Mouse (Mus musculus): ENCODE results near the gene Pcca. TPM values are rescaled to one million over a fixed set of nuclear protein-coding genes. Genes with fewer than 3 reads are reported as not detected.

Pcca gene
- polyA plus RNA-seq, 1 experiment from 2014 or later: 31.2 TPM

- Histone ChIP-seq H3K27ac (ENCODE audit: low read depth, low read length) (no peak overlapping the region), H3K27me3 (ENCODE audit: control insufficient read depth, insufficient read depth, low read length) (no peaks in the 10 kb centered on the region), H3K9ac (ENCODE audit: low read length) (no peak overlapping the region), H3K4me3 (ENCODE audit: low read depth, low read length) (no peak overlapping the region), H3K4me1 (ENCODE audit: control insufficient read depth, insufficient read depth, low read length) (no peaks in the 10 kb centered on the region), H3K9me3 (ENCODE audit: control insufficient read depth, low read length) (no peaks in the 10 kb centered on the region), H3K36me3 (ENCODE audit: control insufficient read depth, insufficient read depth, low read length) (no peaks in the 10 kb centered on the region), H3K4me2 (no peak overlapping the region)
- WGBS: 82% methylated on average over 3 of the region's 3 CpGs
- ATAC-seq (ENCODE audit: low FRiP score) (no peak), DNase-seq (ENCODE audit: low spot score, missing footprints) (no peak)
These were observed 367.1 kb downstream of the Pcca start for GRCm38 (mm10) chr14:122901177-122901576.

DNA sequence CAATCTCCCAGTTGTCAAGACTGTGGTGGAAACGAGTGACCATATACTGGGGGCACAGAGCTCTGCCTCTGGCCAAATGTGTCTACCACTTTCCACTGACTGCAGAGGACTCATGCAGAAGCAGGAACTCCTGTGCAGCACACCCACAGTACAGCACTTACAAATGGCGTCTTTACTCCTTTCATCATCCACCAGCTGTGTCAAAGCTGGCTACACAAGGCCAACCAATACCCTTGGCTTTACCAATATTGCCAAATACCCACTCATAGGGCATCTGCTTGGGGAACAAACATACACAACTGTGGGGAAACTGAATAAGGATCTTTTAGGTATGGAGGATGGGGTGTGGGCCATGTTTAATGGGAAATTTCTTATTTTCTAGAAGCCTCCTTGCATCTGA is 367.6 kb downstream of the Pcca start:
- Histone ChIP-seq H3K27me3 (ENCODE audit: control insufficient read depth, insufficient read depth, low read length) (no peaks in the 10 kb centered on the region), H3K36me3 (ENCODE audit: control insufficient read depth, insufficient read depth, low read length) (no peaks in the 10 kb centered on the region), H3K4me3 (ENCODE audit: low read depth, low read length) (no peak overlapping the region), H3K27ac (ENCODE audit: low read depth, low read length) (no peak overlapping the region), H3K4me2 (no peak overlapping the region), H3K9ac (ENCODE audit: low read length) (no peak overlapping the region), H3K9me3 (ENCODE audit: control insufficient read depth, low read length) (no peaks in the 10 kb centered on the region), H3K4me1 (ENCODE audit: control insufficient read depth, insufficient read depth, low read length) (no peaks in the 10 kb centered on the region)
- 80% methylated on average over 2 of the region's 2 CpGs for WGBS
- ATAC-seq (ENCODE audit: low FRiP score): no peak
- DNase-seq (ENCODE audit: low spot score, missing footprints): no peak

DNA sequence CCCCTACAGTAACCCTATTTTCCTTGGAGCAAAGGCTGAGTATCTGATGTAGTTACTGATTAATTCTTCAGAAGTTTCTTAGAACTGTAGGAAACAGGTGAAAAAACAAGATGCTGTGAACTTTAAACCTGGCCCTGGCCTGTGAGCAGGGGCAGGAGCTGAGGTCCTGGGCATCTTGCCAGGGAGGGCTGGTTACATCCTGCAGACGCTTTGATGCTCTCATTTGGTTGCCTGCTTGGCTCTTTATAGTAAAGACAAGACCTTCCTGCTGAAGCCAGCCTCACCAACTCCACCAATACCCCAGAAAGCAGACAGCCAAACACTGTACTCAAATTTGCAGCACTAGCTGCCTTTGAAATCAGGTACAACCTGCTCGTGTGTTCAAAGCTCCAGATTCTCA is 368.0 kb downstream of the Pcca start:
- no peak for DNase-seq (ENCODE audit: low spot score, missing footprints)
- 70% methylated on average over 2 of the region's 2 CpGs for WGBS

GRCm38 (mm10) chr14:122902884-122903283 is 368.8 kb downstream of the Pcca start:
- DNase-seq (ENCODE audit: low spot score, missing footprints) (no peak), ATAC-seq (ENCODE audit: low FRiP score) (no peak)
- H3K9ac ChIP-seq (ENCODE audit: low read length): no peak overlapping the region
- no peak overlapping the region for H3K4me2 ChIP-seq
- WGBS: 84% methylated on average over 4 of the region's 4 CpGs
- no peaks in the 10 kb centered on the region for H3K36me3 ChIP-seq (ENCODE audit: control insufficient read depth, insufficient read depth, low read length)
- H3K27ac ChIP-seq (ENCODE audit: low read depth, low read length): no peak overlapping the region
- H3K4me3 ChIP-seq (ENCODE audit: low read depth, low read length): no peak overlapping the region
- no peaks in the 10 kb centered on the region for H3K4me1 ChIP-seq (ENCODE audit: control insufficient read depth, insufficient read depth, low read length)
- H3K27me3 ChIP-seq (ENCODE audit: control insufficient read depth, insufficient read depth, low read length): no peaks in the 10 kb centered on the region
- H3K9me3 ChIP-seq (ENCODE audit: control insufficient read depth, low read length): no peaks in the 10 kb centered on the region; the same call in 1 of the 2 replicates

More for the DNA sequence above, 368.0 kb downstream of the Pcca start:
- Histone ChIP-seq H3K9ac (ENCODE audit: low read length) (no peak overlapping the region), H3K4me2 (no peak overlapping the region), H3K9me3 (ENCODE audit: control insufficient read depth, low read length) (no peaks in the 10 kb centered on the region; the same call in 1 of the 2 replicates), H3K27me3 (ENCODE audit: control insufficient read depth, insufficient read depth, low read length) (no peaks in the 10 kb centered on the region), H3K36me3 (ENCODE audit: control insufficient read depth, insufficient read depth, low read length) (no peaks in the 10 kb centered on the region), H3K4me1 (ENCODE audit: control insufficient read depth, insufficient read depth, low read length) (no peaks in the 10 kb centered on the region), H3K4me3 (ENCODE audit: low read depth, low read length) (no peak overlapping the region), H3K27ac (ENCODE audit: low read depth, low read length) (no peak overlapping the region)
- ATAC-seq (ENCODE audit: low FRiP score): no peak

DNA sequence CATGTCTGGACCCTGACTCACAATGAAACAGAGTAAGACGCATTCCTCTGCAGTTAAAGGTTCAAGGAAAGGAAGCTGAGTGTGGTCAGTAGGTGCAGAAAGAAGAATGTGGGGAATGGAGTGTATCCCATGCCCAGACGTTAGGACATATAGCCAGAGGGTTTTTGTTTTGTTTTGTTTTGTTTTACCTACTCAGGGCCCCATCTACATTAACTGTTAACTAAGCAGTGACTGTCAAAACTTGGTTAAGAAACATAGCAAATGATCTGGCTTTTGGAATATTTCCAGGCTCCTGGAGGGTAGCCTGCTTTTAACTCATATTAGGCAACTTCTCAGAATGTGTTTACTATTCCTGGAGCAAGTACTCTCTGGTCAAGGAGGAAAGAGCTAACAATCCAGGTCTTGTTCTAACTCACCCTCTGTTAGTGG is 369.8 kb downstream of the Pcca start:
- ATAC-seq (ENCODE audit: low FRiP score) (no peak), DNase-seq (ENCODE audit: low spot score, missing footprints) (peak; percentile 53)
- Histone ChIP-seq H3K4me2 (no peak overlapping the region), H3K4me1 (ENCODE audit: control insufficient read depth, insufficient read depth, low read length) (no peaks in the 10 kb centered on the region), H3K27me3 (ENCODE audit: control insufficient read depth, insufficient read depth, low read length) (no peaks in the 10 kb centered on the region), H3K36me3 (ENCODE audit: control insufficient read depth, insufficient read depth, low read length) (no peaks in the 10 kb centered on the region), H3K9ac (ENCODE audit: low read length) (no peak overlapping the region), H3K4me3 (ENCODE audit: low read depth, low read length) (no peak overlapping the region), H3K27ac (ENCODE audit: low read depth, low read length) (no peak overlapping the region), H3K9me3 (ENCODE audit: control insufficient read depth, low read length) (no peaks in the 10 kb centered on the region; the same call in 1 of the 2 replicates)
- 67% methylated on average over 2 of the region's 2 CpGs for WGBS

DNA sequence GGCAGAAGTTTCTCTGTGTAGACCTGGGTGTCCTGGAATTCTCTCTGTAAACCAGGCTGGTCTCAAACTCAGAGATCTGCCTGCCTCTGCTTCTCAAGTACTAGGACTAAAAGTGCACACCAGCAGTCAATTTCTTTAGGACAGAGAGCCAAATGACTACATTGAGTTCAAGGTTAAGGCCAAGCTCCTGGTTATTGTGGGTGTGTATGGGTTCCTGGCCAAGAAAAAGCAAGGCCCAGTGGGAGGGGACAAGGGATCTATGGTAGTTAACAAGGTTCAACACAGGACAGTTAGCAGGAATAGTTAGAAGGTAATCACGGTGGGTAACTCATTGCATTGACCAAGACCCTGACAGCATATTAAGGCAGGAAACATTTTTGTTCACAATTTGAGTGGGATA is 370.9 kb downstream of the Pcca start:
- Histone ChIP-seq H3K4me1 (ENCODE audit: control insufficient read depth, insufficient read depth, low read length) (no peaks in the 10 kb centered on the region), H3K27me3 (ENCODE audit: control insufficient read depth, insufficient read depth, low read length) (no peaks in the 10 kb centered on the region), H3K4me2 (no peak overlapping the region), H3K9ac (ENCODE audit: low read length) (no peak overlapping the region), H3K9me3 (ENCODE audit: control insufficient read depth, low read length) (no peaks in the 10 kb centered on the region; the same call in 1 of the 2 replicates), H3K27ac (ENCODE audit: low read depth, low read length) (no peak overlapping the region), H3K4me3 (ENCODE audit: low read depth, low read length) (no peak overlapping the region), H3K36me3 (ENCODE audit: control insufficient read depth, insufficient read depth, low read length) (no peaks in the 10 kb centered on the region)
- ATAC-seq (ENCODE audit: low FRiP score): no peak
- 97% methylated on average over 1 of the region's 1 CpGs for WGBS
- DNase-seq (ENCODE audit: low spot score, missing footprints): no peak

DNA sequence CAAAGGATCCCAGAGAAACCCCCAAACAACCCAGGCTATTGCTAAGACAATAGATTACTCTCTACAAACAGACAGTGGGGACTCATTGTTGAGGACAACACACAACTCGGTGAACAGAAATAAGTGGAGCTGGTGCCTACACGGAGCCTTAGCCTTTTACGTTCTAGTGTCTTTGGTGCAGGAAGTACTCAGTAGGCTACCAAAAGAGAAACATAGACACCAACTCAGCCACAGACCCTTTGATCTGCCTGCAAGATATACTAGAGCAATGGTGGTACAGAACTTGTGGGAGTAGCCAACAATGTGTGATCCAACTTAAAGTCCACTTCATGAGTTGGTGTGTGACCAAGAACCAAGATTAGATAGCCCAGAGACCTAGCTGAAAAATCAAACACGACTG is 374.0 kb downstream of the Pcca start:
- no peak for ATAC-seq (ENCODE audit: low FRiP score)
- Histone ChIP-seq H3K36me3 (ENCODE audit: control insufficient read depth, insufficient read depth, low read length) (no peaks in the 10 kb centered on the region), H3K4me3 (ENCODE audit: low read depth, low read length) (no peak overlapping the region), H3K9ac (ENCODE audit: low read length) (no peak overlapping the region), H3K27me3 (ENCODE audit: control insufficient read depth, insufficient read depth, low read length) (peaks cover under 1% of the 10 kb centered on the region), H3K9me3 (ENCODE audit: control insufficient read depth, low read length) (no peaks in the 10 kb centered on the region; the same call in 1 of the 2 replicates), H3K4me1 (ENCODE audit: control insufficient read depth, insufficient read depth, low read length) (no peaks in the 10 kb centered on the region), H3K27ac (ENCODE audit: low read depth, low read length) (no peak overlapping the region), H3K4me2 (no peak overlapping the region)
- DNase-seq (ENCODE audit: low spot score, missing footprints): no peak
- 93% methylated on average over 4 of the region's 4 CpGs for WGBS

GRCm38 (mm10) chr14:122909368-122910091 is 375.4 kb downstream of the Pcca start:
- WGBS: 85% methylated on average over 5 of the region's 5 CpGs
- Histone ChIP-seq H3K9me3 (ENCODE audit: control insufficient read depth, low read length) (no peaks in the 10 kb centered on the region; the same call in 1 of the 2 replicates), H3K27me3 (ENCODE audit: control insufficient read depth, insufficient read depth, low read length) (peaks cover 4% of the 10 kb centered on the region), H3K4me3 (ENCODE audit: low read depth, low read length) (no peak overlapping the region), H3K36me3 (ENCODE audit: control insufficient read depth, insufficient read depth, low read length) (no peaks in the 10 kb centered on the region), H3K27ac (ENCODE audit: low read depth, low read length) (no peak overlapping the region), H3K4me2 (no peak overlapping the region), H3K9ac (ENCODE audit: low read length) (no peak overlapping the region), H3K4me1 (ENCODE audit: control insufficient read depth, insufficient read depth, low read length) (0 out of 2 replicates have a peak, but pooled peaks cover 3% of the 10 kb centered on the region)
- DNase-seq (ENCODE audit: low spot score, missing footprints): no peak
- ATAC-seq (ENCODE audit: low FRiP score): no peak

GRCm38 (mm10) chr14:122911265-122911664 is 377.1 kb downstream of the Pcca start:
- ATAC-seq (ENCODE audit: low FRiP score) (no peak), DNase-seq (ENCODE audit: low spot score, missing footprints) (no peak)
- H3K36me3 ChIP-seq (ENCODE audit: control insufficient read depth, insufficient read depth, low read length): no peaks in the 10 kb centered on the region
- no peak overlapping the region for H3K4me2 ChIP-seq
- H3K9ac ChIP-seq (ENCODE audit: low read length): no peak overlapping the region
- peaks cover 4% of the 10 kb centered on the region for H3K27me3 ChIP-seq (ENCODE audit: control insufficient read depth, insufficient read depth, low read length)
- H3K9me3 ChIP-seq (ENCODE audit: control insufficient read depth, low read length): no peaks in the 10 kb centered on the region; the same call in 1 of the 2 replicates
- H3K4me3 ChIP-seq (ENCODE audit: low read depth, low read length): no peak overlapping the region
- H3K4me1 ChIP-seq (ENCODE audit: control insufficient read depth, insufficient read depth, low read length): 0 out of 2 replicates have a peak, but pooled peaks cover 3% of the 10 kb centered on the region
- H3K27ac ChIP-seq (ENCODE audit: low read depth, low read length): no peak overlapping the region
